Mouse (Mus musculus) adrenal gland, adult 2 months (tissue): ENCODE data around the gene Defa17. TPM values are rescaled to one million over a fixed set of nuclear protein-coding genes. Genes with fewer than 3 reads are reported as not detected.
"Not testable (repeated sequence)": the region's sequence is repeated elsewhere in the genome, so short reads cannot be mapped to it uniquely, and the experiment has no call there.

ENCODE experiments used
- DNase-seq: peaks from one replicate; pipeline ENCODE4 v3.0.0; 2021
- long read RNA-seq: library from polyadenylated mRNA; stranded (forward); transcript quantifications from one replicate; pipeline ENCODE4 v2.0.0, GENCODE M21; 2021
- polyA plus RNA-seq: library from polyadenylated mRNA; depleted of rRNA; stranded (reverse); fragments of >200 nt; gene quantifications from 2 replicates; pipeline ENCODE4 v1.2.3, GENCODE M21; 2012; rRNA removed
- total RNA-seq, 2 experiments: library from RNA; stranded (reverse); gene quantifications; 2 replicates each; pipeline ENCODE4 v1.2.3; 2021

Gene Defa17
- total RNA-seq (not detected), polyA plus RNA-seq (not detected in 2 replicates)
- long read RNA-seq, result 0 reads

- not testable (repeated sequence) for DNase-seq
These were observed at the start of gene Defa17 for GRCm38 (mm10) chr8:21655480-21655879. Gene Defa17 (plus strand): TSS chr8:21655780.

DNA sequence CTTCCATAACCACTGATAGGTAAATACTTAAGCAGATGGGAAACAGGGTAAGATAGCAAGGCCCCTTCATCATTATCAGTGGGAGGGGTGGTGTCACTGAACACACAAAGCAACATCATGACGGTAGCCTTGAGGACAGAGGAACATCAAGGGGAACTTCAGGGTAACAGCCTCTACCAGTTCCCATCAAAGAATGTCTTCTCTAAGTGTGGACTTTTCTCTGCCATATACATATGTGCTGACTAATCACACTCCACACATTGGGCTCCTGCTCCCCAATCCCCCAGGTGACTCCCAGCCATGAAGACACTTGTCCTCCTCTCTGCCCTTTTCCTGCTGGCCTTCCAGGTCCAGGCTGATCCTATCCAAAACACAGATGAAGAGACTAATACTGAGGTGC is 37.7 kb upstream of the Defa17 start, which contains the start of gene Defa26:
TSS of gene Defa26 (plus strand) at position 301 of the 400 bp plus-strand sequence.
- DNase-seq, result not testable (repeated sequence)

GRCm38 (mm10) chr8:21665497-21665896 is 9.9 kb downstream of the Defa17 start, which contains the start of gene Defa34:
Gene Defa34 (plus strand): TSS chr8:21665797.
- not testable (repeated sequence) for DNase-seq

- not testable (repeated sequence) for DNase-seq
These were observed 48.0 kb downstream of the Defa17 start, which contains the start of gene AY761184 for GRCm38 (mm10) chr8:21703545-21703944. Gene AY761184 (minus strand): TSS chr8:21703645.

Other genes with a start within 250 kb of the Defa17 start
- not detected for gene Defa36, start 228.4 kb upstream of the Defa17 start, total RNA-seq
- not detected in 2 replicates for gene Defa36, start 228.4 kb upstream of the Defa17 start, polyA plus RNA-seq
- not detected for gene Gm7849, start 199.2 kb upstream of the Defa17 start, total RNA-seq
- not detected in 2 replicates for gene Gm7849, start 199.2 kb upstream of the Defa17 start, polyA plus RNA-seq
- gene Defa20, start 146.5 kb upstream of the Defa17 start, total RNA-seq, result not detected
- not detected in 2 replicates for gene Defa20, start 146.5 kb upstream of the Defa17 start, polyA plus RNA-seq
- not detected for gene Defa32, start 126.7 kb upstream of the Defa17 start, total RNA-seq
- gene Defa32, start 126.7 kb upstream of the Defa17 start, polyA plus RNA-seq, result not detected in 2 replicates
- not detected for gene Defa37, start 90.4 kb upstream of the Defa17 start, total RNA-seq
- gene Defa37, start 90.4 kb upstream of the Defa17 start, polyA plus RNA-seq, result not detected in 2 replicates
- not detected for gene Defa28, start 72.8 kb upstream of the Defa17 start, total RNA-seq
- gene Defa28, start 72.8 kb upstream of the Defa17 start, polyA plus RNA-seq, result not detected in 2 replicates
- gene Gm7861, start 61.3 kb upstream of the Defa17 start, total RNA-seq, result not detected
- not detected in 2 replicates for gene Gm7861, start 61.3 kb upstream of the Defa17 start, polyA plus RNA-seq
- gene Defa26, start 37.6 kb upstream of the Defa17 start, total RNA-seq, result not detected
- not detected in 2 replicates for gene Defa26, start 37.6 kb upstream of the Defa17 start, polyA plus RNA-seq
- not detected for gene Defa34, start 10.0 kb downstream of the Defa17 start, total RNA-seq
- gene Defa34, start 10.0 kb downstream of the Defa17 start, polyA plus RNA-seq, result not detected in 2 replicates
- gene AY761184, start 47.9 kb downstream of the Defa17 start, total RNA-seq, result not detected
- gene AY761184, start 47.9 kb downstream of the Defa17 start, polyA plus RNA-seq, result not detected in 2 replicates
- not detected for gene Defa24, start 78.7 kb downstream of the Defa17 start, total RNA-seq
- not detected in 2 replicates for gene Defa24, start 78.7 kb downstream of the Defa17 start, polyA plus RNA-seq
- gene Defb50, start 167.8 kb downstream of the Defa17 start, total RNA-seq, result not detected
- not detected in 2 replicates for gene Defb50, start 167.8 kb downstream of the Defa17 start, polyA plus RNA-seq
- gene Defb2, start 184.1 kb downstream of the Defa17 start, total RNA-seq, result not detected
- gene Defb2, start 184.1 kb downstream of the Defa17 start, polyA plus RNA-seq, result not detected in 2 replicates
- not detected for gene Defb10, start 203.1 kb downstream of the Defa17 start, total RNA-seq
- not detected in 2 replicates for gene Defb10, start 203.1 kb downstream of the Defa17 start, polyA plus RNA-seq
- not detected for gene Defb9, start 229.6 kb downstream of the Defa17 start, total RNA-seq
- not detected in 2 replicates for gene Defb9, start 229.6 kb downstream of the Defa17 start, polyA plus RNA-seq